Mouse (Mus musculus) liver, embryonic 14.5 days (tissue): ENCODE measurements around the gene Ccdc32. TPM values are rescaled to one million over a fixed set of nuclear protein-coding genes. Genes with fewer than 3 reads are reported as not detected.

Experiments used
- ATAC-seq: fragments of 200-750 bp; cut with Nextera tagmentation; 2 replicates; pipeline ENCODE4 v1.8.0; 2017; ENCODE audit warnings: moderate number of reproducible peaks, mild to moderate bottlenecking, moderate library complexity; ENCODE audit not compliant: insufficient read depth
- DNase-seq, 3 experiments: peaks; one replicate each; pipeline ENCODE4 v3.0.0-alpha.2; 2012 to 2013; ENCODE audit warnings: low read depth in 3 of 3, low spot score in 3 of 3
- H3K27ac ChIP-seq: fragments of 300-500 bp; sonication (generic); 2 replicates; pipeline ENCODE4 v1.5.1; 2014; ENCODE audit warnings: moderate library complexity, mild to moderate bottlenecking, control low read depth, inconsistent platforms
- H3K27me3 ChIP-seq: fragments of 300-500 bp; sonication (generic); 2 replicates; pipeline ENCODE4 v1.6.1; 2014; ENCODE audit warnings: mild to moderate bottlenecking, low read length, moderate library complexity; ENCODE audit not compliant: control insufficient read depth, insufficient read depth
- H3K36me3 ChIP-seq: fragments of 300-500 bp; sonication (generic); replicated peaks from 2 replicates; pipeline ENCODE4 v1.6.1; 2014; ENCODE audit warnings: low read depth; ENCODE audit not compliant: control insufficient read depth, insufficient read depth
- H3K4me1 ChIP-seq, 2 experiments: fragments of 200-500 bp in 1 of 2; fragments of 300-500 bp in 1 of 2; sonication (generic) in 1 of 2; replicated peaks; 2 replicates each; pipeline ENCODE4 v1.6.1; 2012 to 2014; ENCODE audit warnings: antibody characterized with exemption in 1 of 2, inconsistent platforms in 1 of 2, low read length in 1 of 2; ENCODE audit not compliant: control insufficient read depth in 2 of 2, insufficient read depth in 2 of 2
- H3K4me2 ChIP-seq: fragments of 300-500 bp; sonication (generic); 2 replicates; pipeline ENCODE4 v1.6.1; 2014; ENCODE audit warnings: low read depth, mild to moderate bottlenecking, control low read depth, moderate library complexity
- H3K4me3 ChIP-seq, 2 experiments: fragments of 200-500 bp in 1 of 2; fragments of 300-500 bp in 1 of 2; sonication (generic) in 1 of 2; 2 replicates each; pipeline ENCODE4 v1.5.1; 2012 to 2014; ENCODE audit warnings: low read depth in 2 of 2, low read length in 2 of 2, mild to moderate bottlenecking in 2 of 2, control low read depth in 1 of 2, inconsistent platforms in 1 of 2, moderate library complexity in 1 of 2; ENCODE audit not compliant: insufficient read depth in 1 of 2
- H3K9ac ChIP-seq: fragments of 300-500 bp; sonication (generic); replicated peaks from 2 replicates; pipeline ENCODE4 v1.6.1; 2014; ENCODE audit warnings: mild to moderate bottlenecking, control low read depth, moderate library complexity
- H3K9me3 ChIP-seq: fragments of 300-500 bp; sonication (generic); 2 replicates; pipeline ENCODE4 v1.6.1; 2016; ENCODE audit warnings: low read length, mixed read lengths; ENCODE audit not compliant: control insufficient read depth
- CTCF ChIP-seq: IDR thresholded peaks from 2 replicates; pipeline ENCODE4 v1.5.1; 2016; ENCODE audit warnings: antibody characterized with exemption, low read depth, control low read depth
- EP300 ChIP-seq: IDR thresholded peaks from 2 replicates; pipeline ENCODE4 v1.6.1; 2016; ENCODE audit warnings: antibody characterized with exemption, low read depth
- WGBS: fragments of 180-500 bp; shearing (Covaris S2); extraction: QIAGEN DNeasy Blood & Tissue Kit; methylation state at CpG from one replicate; pipeline ENCODE4 v1.1.7; 2014; ENCODE audit not compliant: insufficient replicate concordance; 5-methylcytosine and 5-hydroxymethylcytosine counted together
- polyA plus RNA-seq, 2 experiments: library from polyadenylated mRNA; depleted of rRNA in 1 of 2; stranded (reverse) in 1 of 2; unstranded in 1 of 2; fragments of >200 nt; fragmentation: Nextera tagmentation in 1 of 2; extraction: Ambion mirVana in 1 of 2; gene quantifications; 2 replicates each; pipeline versions ENCODE4 v1.2.1 to v1.2.3; 2012 to 2014

Ccdc32 gene
- polyA plus RNA-seq, 2 experiments, result 6.9 to 12.6 TPM

- no peaks in the 10 kb centered on the region for H3K27me3 ChIP-seq
- H3K4me1 ChIP-seq, result peaks cover 3 to 6% of the 10 kb centered on the region in 2 experiments
- peak; percentile 91 to 94 (median 91) for DNase-seq
- H3K9ac ChIP-seq, result peak within 1 kb of the TSS; percentile 99
- no peaks in the 10 kb centered on the region; the same call in 1 of the 2 replicates for H3K36me3 ChIP-seq
- peak within 1 kb of the TSS; percentile 79 for H3K4me2 ChIP-seq
- peak; percentile 60 for TF ChIP-seq EP300
- no peak for TF ChIP-seq CTCF
- ATAC-seq, result peak; percentile 96
- no peaks in the 10 kb centered on the region for H3K9me3 ChIP-seq
- peak within 1 kb of the TSS; percentile 87 to 97 for H3K4me3 ChIP-seq
- H3K27ac ChIP-seq, result peak within 1 kb of the TSS; percentile 85
- WGBS, result under 1% methylated on average over 77 of the region's 77 CpGs
Observed at GRCm38 (mm10) chr2:119046649-119047611, 17.7 kb upstream of the Ccdc32 start, which contains the start of gene Knl1. Knl1 (plus strand) TSS chr2:119047119.

- Histone ChIP-seq H3K9me3 (no peaks in the 10 kb centered on the region), H3K4me3 (no peak overlapping the region), H3K4me2 (no peak overlapping the region), H3K9ac (no peak overlapping the region), H3K36me3 (no peaks in the 10 kb centered on the region; the same call in 1 of the 2 replicates), H3K27ac (no peak overlapping the region), H3K27me3 (no peaks in the 10 kb centered on the region), H3K4me1 (peaks cover 3 to 6% of the 10 kb centered on the region in 2 experiments)
- TF ChIP-seq CTCF (no peak), EP300 (no peak)
- no peak for DNase-seq
- WGBS, result 61% methylated on average over 2 of the region's 2 CpGs
- ATAC-seq, result no peak
Observed at GRCm38 (mm10) chr2:119045163-119045562, 16.0 kb upstream of the Ccdc32 start.

- Histone ChIP-seq H3K27me3 (no peaks in the 10 kb centered on the region), H3K9me3 (no peaks in the 10 kb centered on the region), H3K4me2 (no peak overlapping the region), H3K4me1 (no peaks in the 10 kb centered on the region; a peak in 1 of 4 replicates), H3K9ac (no peak overlapping the region), H3K36me3 (peaks cover 19% of the 10 kb centered on the region), H3K4me3 (no peak overlapping the region), H3K27ac (no peak overlapping the region)
- WGBS, result 37% methylated on average over 4 of the region's 4 CpGs
- no peak for TF ChIP-seq EP300
- peak; percentile 60 for TF ChIP-seq CTCF
- no peak for DNase-seq
- no peak for ATAC-seq
Observed at GRCm38 (mm10) chr2:119040882-119041281, 11.7 kb upstream of the Ccdc32 start.

- H3K27ac ChIP-seq, result no peak overlapping the region
- no peaks in the 10 kb centered on the region for H3K27me3 ChIP-seq
- ATAC-seq (no peak), DNase-seq (no peak)
- TF ChIP-seq EP300 (no peak), CTCF (no peak)
- H3K36me3 ChIP-seq, result peaks cover 19% of the 10 kb centered on the region
- peak overlapping the region; percentile 78 for H3K4me2 ChIP-seq
- peak overlapping the region; percentile 85 for H3K9ac ChIP-seq
- peak overlapping the region; percentile 70 to 91 for H3K4me3 ChIP-seq
- no peaks in the 10 kb centered on the region for H3K9me3 ChIP-seq
- 12% methylated on average over 7 of the region's 7 CpGs for WGBS
- H3K4me1 ChIP-seq, result peaks cover 4 to 6% of the 10 kb centered on the region in 2 experiments; a peak in 3 of 4 replicates
Observed at GRCm38 (mm10) chr2:119035397-119035745, 6.2 kb upstream of the Ccdc32 start.
